Mouse (Mus musculus) midbrain, embryonic 12.5 days (tissue): ENCODE measurements around the gene Tor2a. TPM values are rescaled to one million over a fixed set of nuclear protein-coding genes. Genes with fewer than 3 reads are reported as not detected.

Experiments
- ATAC-seq: fragments of 200-750 bp; cut with Nextera tagmentation; 2 replicates; pipeline ENCODE4 v1.8.0; 2017; ENCODE audit warnings: low read depth, moderate TSS enrichment, moderate library complexity; ENCODE audit not compliant: low FRiP score
- H3K27ac ChIP-seq: fragments of 300-500 bp; sonication (generic); replicated peaks from 2 replicates; pipeline ENCODE4 v1.5.1; 2016; ENCODE audit warnings: mild to moderate bottlenecking
- H3K27me3 ChIP-seq: fragments of 300-500 bp; sonication (generic); 2 replicates; pipeline ENCODE4 v1.6.1; 2016; ENCODE audit warnings: mild to moderate bottlenecking
- H3K36me3 ChIP-seq: fragments of 300-500 bp; sonication (generic); 2 replicates; pipeline ENCODE4 v1.6.1; 2016
- H3K4me1 ChIP-seq: fragments of 300-500 bp; sonication (generic); 2 replicates; pipeline ENCODE4 v1.6.1; 2016
- H3K4me2 ChIP-seq: fragments of 300-500 bp; sonication (generic); replicated peaks from 2 replicates; pipeline ENCODE4 v1.6.1; 2016; ENCODE audit warnings: mild to moderate bottlenecking, moderate library complexity
- H3K4me3 ChIP-seq: fragments of 300-500 bp; sonication (generic); 2 replicates; pipeline ENCODE4 v1.5.1; 2016; ENCODE audit warnings: mild to moderate bottlenecking
- H3K9ac ChIP-seq: fragments of 300-500 bp; sonication (generic); replicated peaks from 2 replicates; pipeline ENCODE4 v1.6.1; 2016; ENCODE audit warnings: mild to moderate bottlenecking, moderate library complexity
- H3K9me3 ChIP-seq: fragments of 300-500 bp; sonication (generic); 2 replicates; pipeline ENCODE4 v1.6.1; 2016; ENCODE audit warnings: mild to moderate bottlenecking
- WGBS: fragments of 180-500 bp; shearing (Covaris S2); methylation state at CpG from one replicate; pipeline ENCODE4 v1.1.7; 2016; 5-methylcytosine and 5-hydroxymethylcytosine counted together
- polyA plus RNA-seq: library from polyadenylated mRNA; unstranded; fragments of >200 nt; fragmentation: Nextera tagmentation; extraction: Ambion mirVana; gene quantifications from 2 replicates; pipeline ENCODE4 v1.2.1, GENCODE M21; 2016

The Tor2a gene
- polyA plus RNA-seq, 1 experiment from 2014 or later: 53.4 TPM

GRCm38 (mm10) chr2:32750199-32750598, 6.8 kb upstream of the Tor2a start:
- peak overlapping the region; percentile 51; the same call in 1 of the 2 replicates for H3K4me2 ChIP-seq
- H3K9ac ChIP-seq: no peak overlapping the region
- H3K9me3 ChIP-seq: no peaks in the 10 kb centered on the region
- WGBS: 77% methylated on average over 7 of the region's 7 CpGs
- H3K4me3 ChIP-seq: no peak overlapping the region
- ATAC-seq: no peak
- H3K27ac ChIP-seq: peak overlapping the region; percentile 75
- peaks cover 24% of the 10 kb centered on the region for H3K4me1 ChIP-seq
- peaks cover 16% of the 10 kb centered on the region for H3K27me3 ChIP-seq
- H3K36me3 ChIP-seq: peaks cover 69% of the 10 kb centered on the region

DNA sequence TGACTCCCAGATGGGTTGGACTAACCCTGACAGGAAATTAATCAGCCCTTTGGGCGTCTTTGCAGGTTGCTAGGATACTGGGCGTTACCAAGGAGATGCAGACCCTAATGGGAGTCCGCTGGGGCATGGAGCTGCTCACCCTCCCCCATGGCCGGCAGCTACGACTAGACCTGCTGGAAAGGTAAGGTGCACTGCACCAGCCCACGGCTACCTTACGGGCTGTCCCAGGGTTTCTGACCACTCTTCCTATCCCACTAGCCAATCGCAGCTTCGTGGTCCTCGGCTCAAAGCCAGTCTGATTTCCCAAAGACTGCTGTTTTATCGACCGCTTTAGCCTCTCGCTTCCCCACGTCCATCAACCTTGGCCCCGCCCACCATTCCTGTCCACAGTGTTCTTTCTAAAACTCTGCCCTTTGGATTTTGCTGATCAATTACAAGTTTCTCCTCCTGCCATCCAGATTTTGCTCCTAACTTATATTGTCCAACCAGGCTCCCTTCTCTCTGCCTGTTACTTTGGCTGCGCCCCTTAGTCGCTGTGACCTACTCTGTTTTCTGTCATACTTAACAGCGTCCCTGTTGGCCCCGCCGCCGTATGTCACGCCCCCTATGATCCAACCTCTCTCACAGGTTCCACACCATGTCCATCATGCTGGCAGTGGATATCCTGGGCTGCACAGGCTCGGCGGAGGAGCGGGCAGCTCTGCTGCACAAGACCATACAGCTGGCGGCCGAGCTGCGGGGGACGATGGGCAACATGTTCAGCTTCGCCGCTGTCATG, 6.0 kb upstream of the Tor2a start:
- H3K36me3 ChIP-seq: peaks cover 60% of the 10 kb centered on the region
- H3K9me3 ChIP-seq: no peaks in the 10 kb centered on the region
- peaks cover 16% of the 10 kb centered on the region for H3K27me3 ChIP-seq
- H3K4me2 ChIP-seq: peak overlapping the region; percentile 51
- peak overlapping the region; percentile 75 for H3K27ac ChIP-seq
- ATAC-seq: peak; percentile 86
- H3K9ac ChIP-seq: peak overlapping the region; percentile 49
- WGBS: 9% methylated on average over 31 of the region's 31 CpGs
- H3K4me3 ChIP-seq: peak overlapping the region; percentile 37
- H3K4me1 ChIP-seq: peaks cover 24% of the 10 kb centered on the region

DNA sequence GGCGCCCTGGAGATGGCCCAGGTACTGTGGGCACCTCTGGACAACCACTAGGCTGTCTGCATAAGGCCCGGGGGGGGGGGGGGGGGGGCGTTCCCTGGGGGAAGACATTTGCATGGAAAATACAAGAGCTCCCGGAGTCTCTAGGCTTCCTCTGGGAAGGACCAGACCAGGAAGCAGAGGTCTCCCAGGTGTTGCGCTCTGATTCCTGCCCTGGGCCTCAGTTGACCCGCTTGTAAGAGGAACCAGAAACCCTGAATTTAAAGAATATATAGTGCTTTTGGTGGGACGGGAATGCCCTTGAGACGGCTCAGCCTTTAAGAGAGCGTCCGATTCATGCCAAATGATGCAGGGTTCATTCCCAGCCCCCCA, 5.4 kb upstream of the Tor2a start:
- Histone ChIP-seq H3K4me3 (peak overlapping the region; percentile 37), H3K36me3 (peaks cover 54% of the 10 kb centered on the region), H3K9ac (peak overlapping the region; percentile 49), H3K27ac (peak overlapping the region; percentile 75), H3K4me1 (peaks cover 25% of the 10 kb centered on the region), H3K27me3 (peaks cover 16% of the 10 kb centered on the region), H3K4me2 (peak overlapping the region; percentile 51), H3K9me3 (no peaks in the 10 kb centered on the region)
- 18% methylated on average over 8 of the region's 10 CpGs for WGBS
- no peak for ATAC-seq

GRCm38 (mm10) chr2:32752181-32752580, 4.9 kb upstream of the Tor2a start:
- WGBS: 62% methylated on average over 10 of the region's 10 CpGs
- Histone ChIP-seq H3K4me2 (peak overlapping the region; percentile 51), H3K9me3 (no peaks in the 10 kb centered on the region), H3K27ac (peak overlapping the region; percentile 75; the same call in 1 of the 2 replicates), H3K27me3 (peaks cover 16% of the 10 kb centered on the region), H3K4me3 (peak overlapping the region; percentile 37; the same call in 1 of the 2 replicates), H3K36me3 (peaks cover 49% of the 10 kb centered on the region), H3K4me1 (peaks cover 26% of the 10 kb centered on the region), H3K9ac (peak overlapping the region; percentile 1; the same call in 1 of the 2 replicates)
- no peak for ATAC-seq

DNA sequence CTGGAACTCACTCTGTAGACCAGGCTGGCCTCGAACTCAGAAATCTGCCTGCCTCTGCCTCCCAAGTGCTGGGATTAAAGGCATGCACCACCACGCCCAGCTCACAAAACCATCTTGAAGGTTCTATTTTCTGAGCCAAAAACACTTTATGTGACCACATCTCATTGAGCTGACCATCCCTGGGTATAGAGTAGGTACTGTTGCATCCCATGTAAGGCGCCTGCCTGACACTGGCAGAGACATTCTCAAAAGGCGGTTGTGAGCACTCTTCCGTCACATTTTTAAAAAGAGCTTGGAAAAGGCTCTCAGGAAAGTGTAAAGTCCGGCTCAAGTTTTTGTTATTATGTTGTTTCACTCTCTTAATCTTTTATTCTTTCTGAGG, 369 bp upstream of the Tor2a start:
- Histone ChIP-seq H3K27ac (no peak overlapping the region), H3K4me3 (peak overlapping the region; percentile 69), H3K9me3 (no peaks in the 10 kb centered on the region), H3K36me3 (peaks cover 40% of the 10 kb centered on the region), H3K4me1 (peaks cover 16% of the 10 kb centered on the region), H3K27me3 (peaks cover 16% of the 10 kb centered on the region), H3K9ac (no peak overlapping the region), H3K4me2 (peak overlapping the region; percentile 35)
- peak; percentile 50 for ATAC-seq
- 31% methylated on average over 6 of the region's 6 CpGs for WGBS

GRCm38 (mm10) chr2:32758503-32758902, 1.5 kb downstream of the Tor2a start:
- Histone ChIP-seq H3K9ac (0 out of 2 replicates have a peak overlapping the region, but pooled peaks have one; percentile 15), H3K9me3 (no peaks in the 10 kb centered on the region), H3K27ac (no peak overlapping the region), H3K36me3 (peaks cover 43% of the 10 kb centered on the region), H3K4me1 (peaks cover 9% of the 10 kb centered on the region), H3K4me3 (no peak overlapping the region), H3K27me3 (peaks cover 1% of the 10 kb centered on the region; the same call in 1 of the 2 replicates), H3K4me2 (no peak overlapping the region)
- 80% methylated on average over 8 of the region's 8 CpGs for whole genome bisulfite sequencing
- no peak for ATAC-seq

DNA sequence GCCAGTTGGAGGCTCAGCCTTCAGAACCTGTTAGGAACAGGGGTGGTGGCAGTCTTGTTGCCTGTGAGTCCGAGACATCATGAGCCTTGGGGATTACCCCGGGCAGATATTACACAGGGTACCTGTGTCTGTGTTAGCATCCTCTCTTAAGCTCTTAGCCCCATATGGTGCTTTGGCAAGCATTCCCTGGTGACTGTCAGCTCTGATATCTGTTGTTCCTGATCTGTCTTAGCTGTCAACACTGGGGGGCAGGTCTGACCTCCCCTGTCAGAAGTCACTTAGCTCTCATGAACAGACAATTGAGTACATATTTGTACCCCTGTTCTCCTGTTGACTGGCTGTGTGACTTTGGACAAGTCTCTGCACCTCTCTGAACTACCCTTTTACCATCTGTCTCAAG, 2.0 kb downstream of the Tor2a start:
- no peak for ATAC-seq
- 90% methylated on average over 2 of the region's 2 CpGs for WGBS
- Histone ChIP-seq H3K9me3 (no peaks in the 10 kb centered on the region), H3K9ac (0 out of 2 replicates have a peak overlapping the region, but pooled peaks have one; percentile 15), H3K4me3 (no peak overlapping the region), H3K27ac (no peak overlapping the region), H3K27me3 (no peaks in the 10 kb centered on the region; the same call in 1 of the 2 replicates), H3K4me2 (no peak overlapping the region), H3K4me1 (peaks cover 9% of the 10 kb centered on the region), H3K36me3 (peaks cover 40% of the 10 kb centered on the region)

DNA sequence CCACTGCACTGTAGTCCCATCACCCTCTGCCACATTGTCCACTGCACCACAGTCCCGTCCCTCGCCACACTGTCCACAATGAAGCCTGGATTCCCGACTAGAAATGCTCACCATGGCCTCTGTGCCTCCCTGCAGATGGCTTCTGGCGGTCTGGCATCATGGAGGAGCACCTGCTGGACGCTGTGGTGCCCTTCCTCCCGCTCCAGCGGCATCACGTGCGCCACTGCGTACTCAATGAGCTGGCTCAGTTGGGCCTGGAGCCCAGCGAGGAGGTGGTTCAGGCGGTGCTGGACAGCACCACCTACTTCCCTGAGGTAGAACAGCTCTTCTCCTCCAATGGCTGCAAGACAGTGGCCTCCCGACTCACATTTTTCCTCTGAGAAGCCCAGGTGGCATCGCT, 4.3 kb downstream of the Tor2a start:
- Histone ChIP-seq H3K27me3 (no peaks in the 10 kb centered on the region; the same call in 1 of the 2 replicates), H3K36me3 (peaks cover 29% of the 10 kb centered on the region)
- 91% methylated on average over 14 of the region's 14 CpGs for WGBS

GRCm38 (mm10) chr2:32761859-32762258, 4.8 kb downstream of the Tor2a start:
- H3K4me2 ChIP-seq: no peak overlapping the region

More for the DNA sequence above, 4.3 kb downstream of the Tor2a start:
- Histone ChIP-seq H3K9me3 (no peaks in the 10 kb centered on the region), H3K27ac (no peak overlapping the region), H3K4me2 (no peak overlapping the region), H3K9ac (no peak overlapping the region), H3K4me3 (no peak overlapping the region), H3K4me1 (peaks cover 9% of the 10 kb centered on the region)
- no peak for ATAC-seq

DNA sequence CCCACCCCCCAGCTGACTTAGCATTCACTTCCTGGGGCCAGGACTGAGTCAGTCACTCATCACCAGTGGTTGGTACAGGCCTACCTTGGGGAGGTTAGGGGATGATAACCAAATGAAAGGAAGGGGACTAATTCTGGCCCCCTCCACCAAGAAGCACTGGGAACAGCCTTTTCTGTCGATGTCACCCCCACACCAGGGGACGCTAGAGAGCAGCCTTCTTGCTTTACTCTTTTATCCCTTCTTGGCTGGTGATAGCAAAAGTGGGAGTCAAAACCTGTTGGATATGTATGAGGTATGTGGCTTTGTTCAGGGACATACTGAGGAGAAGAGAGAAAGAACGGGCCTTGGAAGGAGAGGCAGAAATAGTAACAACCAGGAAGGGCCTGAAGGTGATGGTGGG, 6.3 kb downstream of the Tor2a start:
- ATAC-seq: no peak
- WGBS: 87% methylated on average over 3 of the region's 3 CpGs
- Histone ChIP-seq H3K4me1 (peaks cover 12% of the 10 kb centered on the region), H3K27ac (no peak overlapping the region), H3K4me3 (no peak overlapping the region), H3K9ac (no peak overlapping the region), H3K4me2 (no peak overlapping the region), H3K36me3 (peaks cover 29% of the 10 kb centered on the region), H3K27me3 (no peaks in the 10 kb centered on the region; the same call in 1 of the 2 replicates), H3K9me3 (no peaks in the 10 kb centered on the region)

More at GRCm38 (mm10) chr2:32761859-32762258, 4.8 kb downstream of the Tor2a start:
- Histone ChIP-seq H3K9ac (no peak overlapping the region), H3K36me3 (peaks cover 29% of the 10 kb centered on the region), H3K4me3 (no peak overlapping the region), H3K27ac (no peak overlapping the region), H3K9me3 (no peaks in the 10 kb centered on the region), H3K27me3 (no peaks in the 10 kb centered on the region; the same call in 1 of the 2 replicates), H3K4me1 (peaks cover 8% of the 10 kb centered on the region)
- no peak for ATAC-seq
- WGBS: 92% methylated on average over 4 of the region's 4 CpGs

- H3K36me3 ChIP-seq: peaks cover 6% of the 10 kb centered on the region
- WGBS: 82% methylated on average over 12 of the region's 12 CpGs
- no peak overlapping the region for H3K9ac ChIP-seq
- H3K27me3 ChIP-seq: peaks cover 8% of the 10 kb centered on the region; the same call in 1 of the 2 replicates
- peaks cover 13% of the 10 kb centered on the region for H3K4me1 ChIP-seq
- H3K4me2 ChIP-seq: no peak overlapping the region
- H3K9me3 ChIP-seq: no peaks in the 10 kb centered on the region
- H3K4me3 ChIP-seq: no peak overlapping the region
- H3K27ac ChIP-seq: no peak overlapping the region
- ATAC-seq: no peak
Measured at GRCm38 (mm10) chr2:32767241-32767640, 10.2 kb downstream of the Tor2a start.

DNA sequence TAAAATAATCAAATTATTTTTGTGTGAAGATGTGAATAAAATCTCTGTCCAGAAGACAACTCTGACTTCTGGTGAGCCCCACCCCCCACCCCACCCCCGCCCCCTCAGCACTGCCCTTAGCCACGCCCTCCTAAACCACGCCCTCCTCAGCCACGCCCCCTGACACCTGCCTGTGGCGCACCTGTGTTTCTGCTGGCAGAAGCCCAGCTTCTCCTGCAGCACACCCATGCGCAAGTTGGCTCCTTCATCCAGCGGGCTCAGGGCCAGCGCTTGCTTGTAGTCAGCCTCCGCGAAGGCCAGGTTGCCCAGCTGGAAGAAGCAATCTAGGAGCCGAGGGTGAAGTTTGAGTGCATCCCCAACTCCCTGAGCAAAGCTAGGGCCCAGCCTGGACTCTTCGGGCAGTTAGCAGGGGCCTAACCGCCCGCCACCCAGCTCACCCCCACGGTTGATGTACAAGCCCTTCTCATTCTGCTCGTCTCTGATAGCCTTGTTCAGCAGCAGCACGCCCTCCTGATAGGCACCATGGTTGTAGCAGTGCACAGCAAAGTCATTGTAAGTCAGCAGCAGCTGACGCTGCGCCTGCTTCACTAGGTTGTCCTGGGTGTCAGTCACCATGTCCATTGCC, 11.7 kb downstream of the Tor2a start:
- Histone ChIP-seq H3K4me2 (no peak overlapping the region), H3K36me3 (no peaks in the 10 kb centered on the region), H3K27ac (no peak overlapping the region), H3K4me1 (peaks cover 13% of the 10 kb centered on the region), H3K9me3 (no peaks in the 10 kb centered on the region), H3K9ac (no peak overlapping the region), H3K4me3 (no peak overlapping the region), H3K27me3 (peaks cover 11% of the 10 kb centered on the region; the same call in 1 of the 2 replicates)
- WGBS: 48% methylated on average over 19 of the region's 19 CpGs
- ATAC-seq: no peak
